Mouse (Mus musculus): Measurements from ENCODE around the gene Abca15. TPM values are rescaled to one million over a fixed set of nuclear protein-coding genes. Genes with fewer than 3 reads are reported as not detected.

Abca15 gene
- not detected for total RNA-seq (2023)

DNA sequence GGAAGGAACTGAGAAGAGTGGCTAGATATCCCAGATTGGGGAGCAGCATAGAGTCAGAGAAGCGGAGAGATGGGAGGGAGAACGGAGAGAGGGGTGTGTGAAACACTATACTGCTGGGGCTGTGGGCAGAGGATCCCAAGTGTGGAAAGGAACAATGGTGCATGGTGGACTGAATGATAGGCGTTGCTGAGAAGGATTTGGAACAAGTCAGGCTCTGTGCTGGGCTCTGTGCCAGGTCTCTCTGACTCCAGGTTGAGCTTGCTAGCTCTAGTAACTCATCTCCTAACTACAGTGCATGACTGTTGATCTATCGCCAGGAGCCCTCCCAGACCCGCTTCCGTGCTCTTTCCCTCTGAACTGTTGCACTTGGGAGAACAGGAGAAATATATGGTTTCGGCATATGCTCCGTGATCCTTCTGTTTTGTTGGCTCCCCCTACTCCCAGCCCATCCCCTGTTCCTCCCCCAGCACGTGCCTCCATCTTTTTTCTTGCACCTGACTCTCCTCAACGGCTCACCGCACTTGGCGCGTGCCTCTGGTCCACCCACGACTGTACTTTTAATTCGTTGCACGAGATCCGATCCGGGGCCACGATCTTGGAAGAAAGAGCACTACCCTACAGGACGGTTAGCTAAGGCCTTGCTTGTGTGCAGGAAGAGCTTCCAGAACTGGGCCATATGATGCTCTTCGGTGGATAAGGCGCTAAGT, at the start of gene Abca15:
Gene Abca15, plus strand, starts transcription at position 584 of the 707 bp plus-strand sequence.

DNA sequence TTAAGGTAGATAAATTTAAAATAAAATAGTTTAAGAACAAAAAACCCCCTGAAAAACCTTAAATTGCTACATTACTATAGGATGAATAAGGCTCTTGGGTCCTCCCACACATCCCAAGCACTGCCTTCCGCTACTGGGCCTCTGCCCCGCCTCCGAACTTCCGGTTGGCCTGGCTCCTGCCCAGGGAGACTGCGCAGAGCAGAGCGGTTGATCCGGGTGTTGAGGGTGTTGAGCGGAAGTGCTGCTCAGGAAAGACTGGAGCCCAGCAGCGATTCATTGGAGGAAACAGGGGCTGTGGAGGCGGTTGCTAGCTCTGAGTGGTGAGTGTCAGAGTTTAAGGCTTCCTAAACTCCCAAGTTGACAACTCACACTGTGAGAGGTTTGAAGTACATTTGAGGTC, 81.0 kb downstream of the Abca15 start, which contains the start of gene Abca16:
Gene Abca16, plus strand, starts transcription at position 201 of the 400 bp plus-strand sequence.

Other genes with a start within 250 kb of the Abca15 start
- not detected for gene Dnah3, start 233.4 kb upstream of the Abca15 start, total RNA-seq (2023)
- not detected for gene Tmem159, start 226.3 kb upstream of the Abca15 start, total RNA-seq (2023)
- gene Zp2, start 183.4 kb upstream of the Abca15 start, total RNA-seq (2023), result not detected
- gene Anks4b, start 154.8 kb upstream of the Abca15 start, total RNA-seq (2023), result not detected
- not detected for gene Crym, start 126.6 kb upstream of the Abca15 start, total RNA-seq (2023)
- gene Abca14, start 124.7 kb upstream of the Abca15 start, total RNA-seq (2023), result not detected
- not detected for gene Abca16, start 81.0 kb downstream of the Abca15 start, total RNA-seq (2023)